Mouse (Mus musculus) embryo, embryonic 11 days (tissue): ENCODE measurements around the gene Vps26b.

Experiments used
- DNase-seq: peaks from one replicate; pipeline ENCODE4 v3.0.0-alpha.2; 2015

Gene Vps26b

DNA sequence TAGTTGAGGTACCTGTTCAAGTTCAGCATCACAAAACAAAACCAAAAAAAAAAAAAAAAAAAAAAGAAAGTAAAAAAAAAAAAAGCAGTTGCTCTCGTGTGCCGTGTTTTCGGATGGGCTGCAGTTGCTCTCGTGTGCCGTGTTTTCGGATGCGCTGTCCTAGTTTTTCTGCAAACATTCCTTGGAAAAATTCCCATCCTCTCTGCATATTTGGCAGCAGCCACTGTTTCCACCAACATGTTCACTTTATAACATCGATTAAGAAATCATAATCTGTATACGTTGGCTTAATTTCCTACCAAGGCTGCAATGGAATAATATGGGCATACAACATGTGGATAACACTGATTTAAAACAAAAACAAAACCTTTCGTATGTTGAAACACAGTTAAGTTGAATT lies 36.7 kb downstream of the Vps26b start:
- DNase-seq, result no peak

DNA sequence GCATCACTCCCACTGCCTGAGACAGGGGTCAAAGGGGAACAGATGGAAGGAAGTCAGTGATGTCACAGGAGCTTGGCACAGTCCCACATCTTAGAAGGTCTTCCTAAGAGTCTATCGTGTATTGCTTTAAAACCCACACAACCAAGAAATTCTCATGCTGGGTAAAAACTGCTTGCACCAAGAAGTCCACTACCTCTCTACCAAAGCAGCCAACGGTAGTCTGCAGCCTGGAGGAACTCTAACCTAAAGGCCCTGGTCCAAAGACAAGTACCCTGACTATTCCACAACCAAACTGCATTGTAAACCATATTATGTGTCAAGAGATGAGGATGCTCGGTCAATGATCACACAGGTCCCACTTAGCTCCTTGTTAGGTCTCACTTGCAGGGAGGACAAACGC lies 39.7 kb downstream of the Vps26b start:
- DNase-seq, result no peak

DNA sequence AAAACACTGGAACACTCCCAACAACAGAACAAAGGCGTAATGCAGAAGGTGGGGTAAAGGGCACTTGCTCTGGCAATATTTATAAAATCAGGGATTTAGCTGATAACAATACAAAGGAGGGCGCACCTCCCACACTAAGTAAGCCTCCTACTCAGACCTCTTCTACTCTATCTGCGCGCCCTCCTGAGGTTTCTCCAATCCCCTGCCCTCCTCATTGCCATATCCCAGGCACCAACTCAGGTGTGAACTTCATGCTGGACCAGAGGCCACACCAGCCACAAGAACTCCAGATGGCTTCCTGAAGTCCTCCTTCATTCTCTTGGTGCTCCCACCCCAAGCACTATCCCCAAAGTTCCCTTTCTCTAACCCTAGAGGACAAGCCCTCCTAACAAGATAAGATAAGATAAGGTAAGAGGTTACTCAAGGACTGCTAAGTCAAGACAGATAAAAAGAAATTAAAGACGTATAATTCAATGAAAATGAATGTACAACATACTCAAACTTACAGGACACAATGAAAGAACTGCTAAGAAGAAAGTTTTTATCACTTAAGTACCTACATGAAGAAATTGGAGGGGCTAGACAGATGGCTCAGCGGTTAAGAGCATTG lies 44.1 kb downstream of the Vps26b start:
- no peak for DNase-seq

DNA sequence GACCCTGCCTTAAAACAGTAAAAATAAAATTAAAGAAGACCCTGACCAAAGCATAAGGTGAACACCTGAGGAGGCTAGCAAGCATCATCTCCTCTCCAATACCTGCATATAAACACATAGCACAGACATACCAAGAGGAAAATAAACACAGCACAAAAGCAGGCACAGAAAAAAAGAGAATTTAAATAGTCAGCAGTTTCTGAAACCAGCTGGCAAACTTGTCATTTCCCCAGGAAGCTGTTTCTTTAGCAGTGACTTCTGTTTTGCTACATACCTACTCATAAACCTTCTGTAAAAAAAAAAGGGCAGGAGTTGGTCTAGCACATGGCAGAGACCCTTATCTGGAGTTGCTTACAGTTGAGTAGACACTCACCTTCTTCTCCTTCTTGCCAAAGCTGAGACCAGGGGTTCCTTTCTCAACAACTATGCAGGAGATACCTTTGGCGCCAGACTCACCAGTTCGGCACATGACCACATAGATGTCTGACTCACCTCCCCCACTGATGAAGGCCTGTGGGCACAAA lies 44.7 kb downstream of the Vps26b start:
- no peak for DNase-seq

DNA sequence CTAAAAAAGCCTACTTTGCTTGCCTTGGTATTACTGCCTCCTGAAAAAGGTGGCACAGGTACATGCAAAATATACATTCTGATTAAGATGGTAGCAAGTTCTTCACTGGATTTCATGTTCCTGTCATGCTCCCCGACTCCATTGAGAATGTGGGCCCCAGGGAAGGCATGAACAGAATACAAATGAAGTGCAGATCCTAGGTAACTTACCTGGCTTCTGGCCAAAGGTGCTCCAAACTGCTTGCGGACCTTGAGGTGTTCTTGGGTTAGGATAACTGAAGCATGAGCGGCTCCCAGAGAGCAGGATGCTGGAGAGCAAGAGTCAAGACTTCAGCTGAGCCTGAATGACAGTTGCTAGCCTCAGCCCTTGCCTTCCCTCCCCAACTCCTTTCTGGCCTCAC lies 51.1 kb downstream of the Vps26b start:
- DNase-seq, result no peak

DNA sequence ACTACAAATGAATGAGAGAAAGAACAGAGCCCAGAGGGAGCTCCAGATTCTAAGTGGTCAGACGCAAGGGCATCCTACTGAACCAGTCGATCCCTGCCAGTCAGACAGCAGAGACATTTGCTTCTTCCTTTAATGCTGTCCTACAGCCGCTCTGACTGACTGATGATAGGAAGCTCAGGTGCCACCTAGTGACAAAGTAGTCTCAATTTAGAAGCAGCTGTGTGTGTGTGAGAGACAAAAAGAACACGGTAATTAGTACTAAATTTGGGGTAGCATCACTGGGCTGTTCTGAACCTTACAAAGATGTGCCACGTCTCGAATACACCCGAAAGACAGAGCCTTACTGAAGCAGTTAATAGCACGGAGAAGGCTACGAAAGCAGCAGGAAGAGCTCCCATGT lies 52.1 kb downstream of the Vps26b start:
- no peak for DNase-seq
